Mouse (Mus musculus): ENCODE measurements around the gene Defb25.
A peak's percentile ranks its signal among the peaks of the same experiment; 100 is the strongest.
"Not testable (repeated sequence)": the region's sequence is repeated elsewhere in the genome, so short reads cannot be mapped to it uniquely, and the experiment has no call there.

Defb25 gene

GRCm38 (mm10) chr2:152622953-152623352 is at the start of gene Defb25:
Defb25 (minus strand) TSS chr2:152623053.
- DNase-seq: no peak

DNA sequence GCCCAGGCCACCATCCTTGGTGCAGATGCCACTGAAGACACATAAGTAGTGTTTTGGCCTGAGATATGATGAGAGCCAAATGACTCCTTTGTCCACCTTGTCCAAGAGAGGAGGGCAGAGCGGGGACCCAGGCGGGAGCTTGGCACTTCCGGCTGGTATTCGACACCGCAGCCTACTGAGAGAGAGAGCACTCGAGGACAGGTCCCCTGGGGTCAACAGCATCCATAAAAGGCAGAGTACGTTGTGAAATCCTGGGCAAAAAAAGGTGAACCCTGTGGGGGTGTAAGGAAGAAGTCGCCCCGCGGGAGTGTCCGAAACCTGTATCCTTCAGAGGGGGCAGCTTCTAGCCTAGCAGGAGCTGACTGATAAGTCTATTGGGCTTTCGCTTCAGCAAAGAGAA is 49.3 kb upstream of the Defb25 start:
- DNase-seq: no peak

DNA sequence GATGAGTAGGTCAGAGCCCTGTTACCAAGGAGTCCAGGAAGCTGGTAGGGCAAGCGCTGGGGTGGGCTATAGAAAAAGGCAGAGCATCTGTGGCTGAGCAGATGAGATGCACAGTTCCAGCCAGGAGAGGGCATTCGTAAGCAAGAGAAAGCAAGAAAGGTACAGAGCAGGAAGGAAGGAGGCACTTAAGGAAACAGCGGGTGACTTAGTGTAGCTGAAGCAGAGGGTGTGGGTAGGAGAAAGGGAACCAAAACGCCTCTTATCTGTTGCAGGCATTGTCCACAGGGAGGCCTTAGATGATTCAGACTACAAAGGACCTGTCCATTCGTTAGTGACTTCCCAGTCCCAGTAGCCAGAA is 48.8 kb upstream of the Defb25 start:
- peak; percentile 71 for DNase-seq

DNA sequence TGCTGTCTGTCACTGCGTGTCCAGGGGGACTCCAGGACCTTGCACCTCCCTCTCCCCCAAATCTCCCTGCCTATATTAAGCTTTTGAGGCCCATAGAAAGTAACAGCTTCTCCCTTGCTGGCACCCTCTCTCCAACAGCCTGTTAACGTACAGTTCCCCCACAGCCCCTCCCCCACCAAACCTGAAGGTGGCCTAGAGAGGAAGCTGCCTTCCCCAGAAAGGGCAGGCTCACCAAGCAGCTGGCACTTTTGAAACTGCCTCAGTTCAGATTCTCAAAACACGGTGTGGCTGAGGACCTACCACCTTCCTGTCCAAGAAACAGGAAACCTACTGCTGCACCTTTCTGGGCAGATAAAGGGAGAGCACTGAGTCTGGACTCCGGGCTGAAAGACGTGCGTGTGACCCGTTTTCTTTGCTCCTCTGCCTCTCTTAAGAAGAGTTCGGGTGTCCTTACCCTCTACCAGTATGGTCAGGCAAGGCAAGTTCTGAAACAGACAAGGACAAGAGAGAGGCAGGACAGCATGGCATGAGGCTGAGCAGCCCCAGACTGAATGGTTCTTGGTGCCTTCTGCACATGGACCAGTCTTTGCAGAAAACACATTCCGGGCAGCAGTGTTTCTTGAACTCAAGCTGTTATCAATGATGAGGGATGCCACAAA is 48.3 kb upstream of the Defb25 start:
- no peak for DNase-seq

- no peak for DNase-seq
Measured at GRCm38 (mm10) chr2:152669639-152670484, 47.0 kb upstream of the Defb25 start.

DNA sequence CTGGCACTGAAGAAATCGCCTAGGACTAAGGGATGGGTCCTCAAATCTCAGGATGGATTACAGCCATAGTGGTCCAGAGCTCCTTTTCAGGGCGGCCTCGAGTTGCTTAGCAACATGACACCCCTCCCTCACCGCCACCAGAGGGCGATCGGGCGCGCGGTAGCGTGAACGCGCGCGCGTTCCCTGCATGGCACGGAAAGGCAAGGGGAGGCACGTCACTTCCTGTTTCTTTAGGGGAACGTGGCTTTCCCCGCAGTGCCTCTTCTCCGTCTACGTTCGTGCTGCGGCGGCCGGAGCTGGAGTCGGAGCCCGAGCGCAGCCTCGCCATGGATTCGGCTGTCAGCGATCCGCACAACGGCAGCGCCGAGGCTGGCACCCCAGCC is 46.4 kb upstream of the Defb25 start, which contains the start of gene H13:
TSS of gene H13 (plus strand) at position 206 of the 383 bp plus-strand sequence.
- DNase-seq: peak; percentile 92

DNA sequence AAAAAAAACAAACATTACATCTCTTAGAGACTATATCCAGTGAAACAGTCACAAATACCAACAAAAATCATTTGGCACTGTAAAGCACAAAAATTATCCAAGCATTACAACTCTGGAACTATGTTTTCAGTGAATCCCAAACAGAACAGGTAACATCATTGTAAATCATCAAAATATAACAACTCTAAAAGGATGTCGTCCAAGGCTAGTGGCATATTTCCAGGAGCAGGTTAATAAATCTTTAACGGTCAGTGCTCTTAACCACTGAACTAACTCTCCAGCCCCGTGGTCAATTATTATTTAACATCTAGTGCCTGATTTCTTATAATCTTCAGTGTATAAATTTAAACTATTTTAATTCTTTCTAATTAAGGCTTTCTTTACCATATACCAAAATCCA is 43.3 kb upstream of the Defb25 start:
- not testable (repeated sequence) for DNase-seq

DNA sequence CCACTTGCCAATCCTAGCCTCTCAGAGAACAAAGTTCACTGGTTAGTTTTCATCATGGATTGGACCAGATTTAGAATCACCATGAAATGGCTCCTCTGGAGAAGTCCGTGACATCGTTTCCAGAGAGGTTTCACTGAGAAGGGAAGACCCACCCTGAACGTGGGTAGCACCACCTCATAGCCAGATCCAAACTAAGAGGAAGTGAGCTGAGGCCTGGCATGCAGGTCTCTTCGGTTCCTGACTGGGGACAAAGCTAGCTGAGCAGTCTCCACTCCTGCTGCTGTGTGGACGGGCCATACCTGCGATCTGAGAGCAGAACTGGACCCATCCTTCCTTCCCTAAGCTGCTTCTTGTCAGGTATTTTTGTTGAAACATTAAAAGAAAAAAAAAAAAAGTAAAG is 38.3 kb upstream of the Defb25 start:
- DNase-seq: no peak

GRCm38 (mm10) chr2:152657398-152657797 is 34.5 kb upstream of the Defb25 start:
- no peak for DNase-seq

GRCm38 (mm10) chr2:152653874-152654715 is 31.2 kb upstream of the Defb25 start:
- DNase-seq: peak; percentile 87

- no peak for DNase-seq
Measured at GRCm38 (mm10) chr2:152652901-152653620, 30.2 kb upstream of the Defb25 start.

- no peak for DNase-seq
Measured at GRCm38 (mm10) chr2:152639406-152640113, 16.7 kb upstream of the Defb25 start.

GRCm38 (mm10) chr2:152638865-152639264 is 16.0 kb upstream of the Defb25 start:
- DNase-seq: no peak

GRCm38 (mm10) chr2:152637381-152637780 is 14.5 kb upstream of the Defb25 start:
- no peak for DNase-seq

DNA sequence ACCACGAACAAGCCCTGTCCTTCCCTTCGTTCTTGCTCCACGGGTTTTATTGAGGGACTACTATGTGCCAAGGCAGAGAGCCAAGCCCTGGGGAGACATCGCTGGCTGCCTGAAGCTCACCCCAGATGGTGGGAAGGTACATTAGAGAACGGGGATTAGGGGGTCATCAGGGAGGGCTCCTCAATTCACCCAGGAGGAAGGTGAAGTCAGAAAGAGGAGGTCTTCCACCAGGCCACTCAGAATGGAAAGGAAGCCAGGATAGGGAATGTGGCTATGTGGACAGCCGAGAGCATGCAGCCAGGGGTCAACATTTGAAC is 14.1 kb upstream of the Defb25 start:
- DNase-seq: no peak

DNA sequence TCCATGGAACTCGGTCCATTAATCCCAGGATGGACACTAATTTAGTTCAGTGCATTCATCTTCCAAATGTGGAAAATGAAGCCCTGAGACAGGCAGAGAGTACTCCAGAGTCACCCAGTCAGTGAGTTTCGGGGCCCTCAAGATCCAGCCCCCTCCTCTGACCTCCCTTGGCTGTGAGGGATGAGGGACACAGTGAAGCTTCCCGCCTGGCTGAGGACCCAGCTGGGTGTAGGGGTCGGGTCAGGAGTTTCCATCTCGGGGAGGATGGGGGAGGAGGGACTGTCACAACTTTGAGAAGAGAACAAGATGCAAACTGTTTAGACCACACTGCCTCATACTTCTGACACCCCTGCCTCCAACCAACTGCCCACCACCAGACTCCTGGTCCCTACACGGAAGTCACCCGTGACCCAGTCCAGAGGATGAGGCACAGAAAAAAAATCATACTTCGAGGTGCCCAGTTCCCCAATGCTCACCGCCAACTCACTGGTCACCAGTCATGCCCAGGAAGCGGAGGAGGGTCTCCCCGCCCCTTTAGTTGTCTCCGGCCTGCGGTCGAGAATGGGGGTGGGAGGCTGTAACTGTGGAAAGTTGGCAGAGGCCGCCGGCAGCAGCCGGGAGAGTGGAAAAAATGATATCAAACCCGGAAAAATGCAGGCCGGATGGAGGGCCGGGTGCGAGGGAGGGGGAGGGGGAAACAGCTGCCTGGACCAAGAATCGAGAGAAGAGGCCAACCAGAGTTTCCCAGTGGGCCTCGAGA is 13.6 kb upstream of the Defb25 start:
- DNase-seq: no peak

GRCm38 (mm10) chr2:152634311-152634710 is 11.5 kb upstream of the Defb25 start:
- no peak for DNase-seq

DNA sequence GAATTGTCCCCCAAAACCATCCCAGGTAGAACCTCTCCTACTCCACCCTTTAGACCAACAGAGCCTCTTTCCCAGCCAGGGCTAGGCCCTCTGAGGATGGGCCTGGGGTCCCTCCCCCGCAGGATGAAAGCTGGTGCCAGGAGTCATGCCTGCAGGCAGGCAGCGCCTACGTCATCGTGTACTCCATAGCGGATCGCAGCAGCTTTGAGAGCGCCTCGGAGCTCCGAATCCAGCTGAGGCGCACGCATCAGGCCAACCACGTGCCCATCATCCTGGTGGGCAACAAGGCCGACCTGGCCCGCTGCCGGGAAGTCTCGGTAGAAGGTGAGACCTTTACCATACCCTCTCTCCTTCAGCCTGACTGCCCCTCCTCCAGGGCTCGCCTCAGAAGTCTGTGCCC is 10.5 kb upstream of the Defb25 start:
- DNase-seq: no peak

- no peak for DNase-seq
Measured at GRCm38 (mm10) chr2:152629904-152630303, 7.1 kb upstream of the Defb25 start.

DNA sequence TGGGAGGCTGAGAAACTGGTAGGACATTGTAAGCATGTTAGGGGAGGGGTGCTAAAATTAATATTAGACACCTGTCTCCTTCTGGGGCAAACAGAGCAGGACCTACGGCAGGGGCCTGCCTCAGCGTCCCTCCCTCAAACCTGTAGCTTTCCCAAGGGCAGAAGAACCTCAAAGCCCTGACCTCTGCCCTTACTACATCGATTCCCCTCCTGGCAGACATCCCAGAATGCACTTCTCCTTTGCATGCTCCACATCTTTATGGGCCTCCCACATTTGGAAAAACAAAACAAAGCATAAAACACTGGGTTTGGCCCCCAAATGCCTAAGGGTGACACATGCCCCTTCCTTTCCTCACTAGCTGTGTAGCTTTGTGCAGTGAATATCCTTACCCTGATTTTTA is 6.4 kb upstream of the Defb25 start:
- DNase-seq: no peak

- no peak for DNase-seq
Measured at GRCm38 (mm10) chr2:152628066-152628465, 5.2 kb upstream of the Defb25 start.

Measured in right cerebral cortex, adult 18-20 months (tissue).